Mouse (Mus musculus): ENCODE results near the gene 4930583I09Rik. TPM values are rescaled to one million over a fixed set of nuclear protein-coding genes. Genes with fewer than 3 reads are reported as not detected.

Gene 4930583I09Rik
- polyA plus RNA-seq, 1 experiment from 2014 or later, result not detected

DNA sequence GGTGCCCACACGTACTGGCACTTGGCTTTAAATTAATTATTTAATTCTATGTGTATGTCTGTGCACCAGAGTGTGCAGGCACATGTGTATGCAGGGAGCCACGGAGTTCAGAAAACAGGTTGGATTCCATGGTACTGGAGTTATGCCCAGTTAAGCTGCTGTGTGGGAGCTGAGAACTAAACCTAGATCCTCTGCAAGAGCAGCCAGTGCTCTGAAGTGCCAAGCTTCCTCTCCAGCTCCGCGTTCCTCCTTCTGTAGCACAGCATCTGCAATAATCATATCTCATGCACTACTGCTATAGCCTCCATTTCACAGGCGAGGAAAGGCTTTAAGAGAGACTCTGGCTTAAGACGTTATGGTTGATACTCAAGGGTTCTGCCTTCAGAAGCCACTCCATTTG is 22.3 kb downstream of the 4930583I09Rik start:
- H3K36me3 ChIP-seq (ENCODE audit: control insufficient read depth, insufficient read depth, low read length), result no peaks in the 10 kb centered on the region
- no peak for ATAC-seq (replicated peaks; ENCODE audit: insufficient number of reproducible peaks, low FRiP score, low TSS enrichment)
- no peak overlapping the region for H3K4me3 ChIP-seq (ENCODE audit: low read depth, low read length)
- no peaks in the 10 kb centered on the region for H3K4me1 ChIP-seq (ENCODE audit: control insufficient read depth, insufficient read depth, low read length)
- H3K27ac ChIP-seq (ENCODE audit: low read depth, low read length), result no peak overlapping the region
- no peaks in the 10 kb centered on the region for H3K27me3 ChIP-seq (ENCODE audit: control insufficient read depth, insufficient read depth, low read length)
- WGBS (ENCODE audit: insufficient replicate concordance), result 80% methylated on average over 6 of the region's 6 CpGs
- H3K9ac ChIP-seq (ENCODE audit: low read depth, low read length), result no peak overlapping the region
- no peak overlapping the region for H3K4me2 ChIP-seq
- no peaks in the 10 kb centered on the region for H3K9me3 ChIP-seq (replicated peaks; ENCODE audit: control insufficient read depth, low read length)

DNA sequence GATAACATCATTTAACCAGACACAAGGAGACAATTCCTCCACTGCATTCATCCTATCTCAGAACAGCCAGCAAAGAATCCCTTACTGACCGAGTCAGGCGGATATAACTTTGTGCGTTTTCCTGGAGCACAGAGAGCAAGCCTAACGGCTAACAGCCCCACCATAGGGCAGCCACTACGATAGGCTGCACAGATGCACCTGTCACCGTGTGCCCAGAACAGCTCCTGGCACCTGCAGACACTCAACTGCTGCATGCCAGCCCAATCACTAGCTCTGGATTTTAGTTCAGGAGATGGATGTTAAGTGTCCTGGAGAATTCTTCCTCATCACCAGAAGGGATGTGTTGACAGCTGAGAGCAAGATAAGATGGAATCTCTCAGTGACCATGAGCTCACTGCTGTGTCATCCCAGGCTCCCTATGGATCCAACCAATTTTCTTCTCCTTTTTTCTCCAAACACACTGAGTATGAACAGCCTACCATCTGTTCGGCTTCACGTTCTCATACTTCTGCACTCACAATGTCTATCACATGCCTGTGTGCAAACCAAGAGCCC is 29.8 kb downstream of the 4930583I09Rik start:
- H3K36me3 ChIP-seq (ENCODE audit: control insufficient read depth, insufficient read depth, low read length), result no peaks in the 10 kb centered on the region
- H3K27ac ChIP-seq (ENCODE audit: low read depth, low read length), result no peak overlapping the region
- 44% methylated on average over 8 of the region's 8 CpGs for WGBS (ENCODE audit: insufficient replicate concordance)
- no peak overlapping the region for H3K4me3 ChIP-seq (ENCODE audit: low read depth, low read length)
- H3K4me1 ChIP-seq (ENCODE audit: control insufficient read depth, insufficient read depth, low read length), result no peaks in the 10 kb centered on the region
- H3K9ac ChIP-seq (ENCODE audit: low read depth, low read length), result no peak overlapping the region
- H3K4me2 ChIP-seq, result no peak overlapping the region
- peaks cover 6% of the 10 kb centered on the region; the same call in 1 of the 2 replicates for H3K27me3 ChIP-seq (ENCODE audit: control insufficient read depth, insufficient read depth, low read length)
- H3K9me3 ChIP-seq (replicated peaks; ENCODE audit: control insufficient read depth, low read length), result no peaks in the 10 kb centered on the region
- no peak for ATAC-seq (replicated peaks; ENCODE audit: insufficient number of reproducible peaks, low FRiP score, low TSS enrichment)

DNA sequence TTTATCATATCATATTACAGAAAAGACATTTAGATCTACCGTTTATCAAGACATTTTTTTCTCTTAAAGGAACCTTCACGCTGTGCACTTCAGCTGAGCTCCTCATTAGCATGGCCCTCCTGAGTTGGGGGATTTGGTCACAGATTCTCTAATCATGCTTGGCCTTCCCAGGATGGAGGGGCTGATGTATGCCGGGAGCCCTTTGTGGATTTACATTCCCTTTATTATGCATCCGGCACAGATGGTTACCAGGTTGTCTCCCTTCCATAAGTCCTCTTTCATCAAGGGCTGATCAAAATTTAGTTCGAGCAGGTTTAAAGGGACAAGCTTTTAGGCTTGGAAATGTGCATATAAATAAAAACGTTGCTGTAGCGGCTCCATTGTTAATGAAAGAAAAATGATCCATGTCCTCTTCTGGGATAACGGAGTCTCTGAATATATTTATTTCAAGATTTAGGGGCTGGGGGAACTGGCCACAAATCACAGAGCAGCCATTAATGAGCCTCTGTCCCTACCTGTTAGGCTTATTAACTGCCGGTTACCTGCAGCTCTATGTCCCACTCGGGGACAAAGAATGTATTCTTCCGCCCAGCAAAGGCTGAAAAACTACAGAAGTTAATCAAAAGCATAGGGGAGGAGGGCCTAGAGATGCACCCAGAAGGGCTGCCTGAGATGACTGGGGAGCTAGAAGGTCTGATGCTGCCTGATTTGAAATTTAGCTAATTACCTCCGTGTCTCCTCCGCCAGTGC is 31.3 kb downstream of the 4930583I09Rik start:
- H3K4me3 ChIP-seq (ENCODE audit: low read depth, low read length), result no peak overlapping the region
- no peak overlapping the region for H3K9ac ChIP-seq (ENCODE audit: low read depth, low read length)
- no peak overlapping the region for H3K27ac ChIP-seq (ENCODE audit: low read depth, low read length)
- no peaks in the 10 kb centered on the region for H3K9me3 ChIP-seq (replicated peaks; ENCODE audit: control insufficient read depth, low read length)
- no peak overlapping the region for H3K4me2 ChIP-seq
- H3K4me1 ChIP-seq (ENCODE audit: control insufficient read depth, insufficient read depth, low read length), result no peaks in the 10 kb centered on the region
- H3K27me3 ChIP-seq (ENCODE audit: control insufficient read depth, insufficient read depth, low read length), result peaks cover 6% of the 10 kb centered on the region; the same call in 1 of the 2 replicates
- 75% methylated on average over 13 of the region's 13 CpGs for WGBS (ENCODE audit: insufficient replicate concordance)
- no peak for ATAC-seq (replicated peaks; ENCODE audit: insufficient number of reproducible peaks, low FRiP score, low TSS enrichment)
- H3K36me3 ChIP-seq (ENCODE audit: control insufficient read depth, insufficient read depth, low read length), result no peaks in the 10 kb centered on the region

DNA sequence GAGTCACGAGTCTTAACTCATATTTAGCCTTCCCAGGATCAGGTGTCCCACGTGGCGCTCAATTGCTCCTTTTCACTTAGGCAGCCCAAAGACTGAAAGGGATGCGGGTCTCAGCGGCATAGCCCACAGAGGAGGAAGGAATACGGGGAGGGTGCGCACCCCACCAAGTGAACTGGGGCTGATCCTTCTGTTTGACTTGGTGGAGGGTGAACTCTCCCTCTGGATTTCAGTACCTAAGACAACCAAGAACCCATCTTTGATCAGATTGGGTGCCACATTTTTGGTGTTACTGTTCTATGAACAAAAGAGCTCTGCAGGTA is 33.0 kb downstream of the 4930583I09Rik start:
- ATAC-seq (replicated peaks; ENCODE audit: insufficient number of reproducible peaks, low FRiP score, low TSS enrichment), result no peak

DNA sequence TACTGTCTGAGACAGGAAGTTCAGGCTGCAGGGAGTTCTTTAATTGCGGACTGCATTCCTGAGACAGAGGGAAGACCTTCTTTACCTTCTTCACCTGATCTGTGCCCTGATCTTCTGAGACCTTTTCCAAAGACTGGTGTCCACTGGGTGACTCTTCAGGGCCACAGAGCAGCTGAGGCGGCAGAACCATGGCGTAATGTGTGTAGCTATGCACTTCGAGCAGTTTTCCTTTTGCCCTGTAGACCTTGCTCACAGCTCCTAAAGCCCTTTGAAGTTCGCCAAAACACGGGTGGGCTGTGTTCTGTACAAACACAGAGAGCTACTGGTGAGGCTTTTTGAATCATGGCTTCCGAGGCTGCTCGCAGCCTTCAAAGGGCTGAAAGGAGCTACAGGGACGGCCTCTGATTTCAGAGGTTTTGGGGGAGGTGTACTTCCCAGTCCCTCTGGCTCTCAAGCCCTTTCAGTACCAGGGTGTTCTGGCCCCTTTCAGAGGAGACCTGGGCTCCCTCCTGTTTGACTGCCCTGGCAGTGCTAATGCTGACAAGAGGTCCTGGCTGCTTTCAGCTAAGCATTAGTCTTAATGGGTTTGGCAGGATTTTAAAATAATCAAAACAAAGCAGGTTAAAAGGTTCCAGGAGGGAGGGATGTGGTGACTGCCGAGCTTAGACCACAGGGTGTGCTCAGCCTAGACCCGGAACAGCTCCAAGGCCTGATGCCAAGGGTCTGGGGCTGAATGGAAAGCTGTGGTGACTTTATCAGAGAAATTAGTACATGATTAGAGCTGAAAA is 33.5 kb downstream of the 4930583I09Rik start:
- Histone ChIP-seq H3K9ac (ENCODE audit: low read depth, low read length) (no peak overlapping the region), H3K36me3 (ENCODE audit: control insufficient read depth, insufficient read depth, low read length) (no peaks in the 10 kb centered on the region), H3K4me1 (ENCODE audit: control insufficient read depth, insufficient read depth, low read length) (no peaks in the 10 kb centered on the region), H3K27me3 (ENCODE audit: control insufficient read depth, insufficient read depth, low read length) (peaks cover 3% of the 10 kb centered on the region; the same call in 1 of the 2 replicates), H3K4me3 (ENCODE audit: low read depth, low read length) (no peak overlapping the region), H3K4me2 (no peak overlapping the region), H3K27ac (ENCODE audit: low read depth, low read length) (no peak overlapping the region), H3K9me3 (replicated peaks; ENCODE audit: control insufficient read depth, low read length) (no peaks in the 10 kb centered on the region)
- ATAC-seq (replicated peaks; ENCODE audit: insufficient number of reproducible peaks, low FRiP score, low TSS enrichment), result no peak
- WGBS (ENCODE audit: insufficient replicate concordance), result 40% methylated on average over 11 of the region's 11 CpGs

More for the DNA sequence above, 33.0 kb downstream of the 4930583I09Rik start:
- no peaks in the 10 kb centered on the region for H3K4me1 ChIP-seq (ENCODE audit: control insufficient read depth, insufficient read depth, low read length)
- H3K9ac ChIP-seq (ENCODE audit: low read depth, low read length), result no peak overlapping the region
- H3K4me2 ChIP-seq, result no peak overlapping the region
- no peaks in the 10 kb centered on the region for H3K9me3 ChIP-seq (replicated peaks; ENCODE audit: control insufficient read depth, low read length)
- H3K27ac ChIP-seq (ENCODE audit: low read depth, low read length), result no peak overlapping the region
- 58% methylated on average over 7 of the region's 7 CpGs for WGBS (ENCODE audit: insufficient replicate concordance)
- H3K36me3 ChIP-seq (ENCODE audit: control insufficient read depth, insufficient read depth, low read length), result no peaks in the 10 kb centered on the region
- H3K4me3 ChIP-seq (ENCODE audit: low read depth, low read length), result no peak overlapping the region
- H3K27me3 ChIP-seq (ENCODE audit: control insufficient read depth, insufficient read depth, low read length), result peaks cover 6% of the 10 kb centered on the region; the same call in 1 of the 2 replicates

GRCm38 (mm10) chr17:64792623-64793022 is 43.2 kb downstream of the 4930583I09Rik start:
- no peak for ATAC-seq (replicated peaks; ENCODE audit: insufficient number of reproducible peaks, low FRiP score, low TSS enrichment)
- no peaks in the 10 kb centered on the region for H3K36me3 ChIP-seq (ENCODE audit: control insufficient read depth, insufficient read depth, low read length)
- no peak overlapping the region for H3K4me3 ChIP-seq (ENCODE audit: low read depth, low read length)
- H3K9me3 ChIP-seq (replicated peaks; ENCODE audit: control insufficient read depth, low read length), result no peaks in the 10 kb centered on the region
- H3K27me3 ChIP-seq (ENCODE audit: control insufficient read depth, insufficient read depth, low read length), result no peaks in the 10 kb centered on the region
- H3K27ac ChIP-seq (ENCODE audit: low read depth, low read length), result no peak overlapping the region
- 56% methylated on average over 5 of the region's 5 CpGs for WGBS (ENCODE audit: insufficient replicate concordance)
- no peak overlapping the region for H3K4me2 ChIP-seq
- H3K9ac ChIP-seq (ENCODE audit: low read depth, low read length), result no peak overlapping the region
- peaks cover 5% of the 10 kb centered on the region; the same call in 1 of the 2 replicates for H3K4me1 ChIP-seq (ENCODE audit: control insufficient read depth, insufficient read depth, low read length)

GRCm38 (mm10) chr17:64792076-64792475 is 43.8 kb downstream of the 4930583I09Rik start:
- Histone ChIP-seq H3K27me3 (ENCODE audit: control insufficient read depth, insufficient read depth, low read length) (no peaks in the 10 kb centered on the region), H3K4me3 (ENCODE audit: low read depth, low read length) (no peak overlapping the region), H3K9ac (ENCODE audit: low read depth, low read length) (no peak overlapping the region), H3K4me2 (no peak overlapping the region), H3K27ac (ENCODE audit: low read depth, low read length) (no peak overlapping the region), H3K9me3 (replicated peaks; ENCODE audit: control insufficient read depth, low read length) (no peaks in the 10 kb centered on the region), H3K4me1 (ENCODE audit: control insufficient read depth, insufficient read depth, low read length) (peaks cover 5% of the 10 kb centered on the region; the same call in 1 of the 2 replicates), H3K36me3 (ENCODE audit: control insufficient read depth, insufficient read depth, low read length) (no peaks in the 10 kb centered on the region)
- ATAC-seq (replicated peaks; ENCODE audit: insufficient number of reproducible peaks, low FRiP score, low TSS enrichment), result no peak
- 73% methylated on average over 3 of the region's 3 CpGs for WGBS (ENCODE audit: insufficient replicate concordance)

- peaks cover 5% of the 10 kb centered on the region; the same call in 1 of the 2 replicates for H3K4me1 ChIP-seq (ENCODE audit: control insufficient read depth, insufficient read depth, low read length)
- ATAC-seq (replicated peaks; ENCODE audit: insufficient number of reproducible peaks, low FRiP score, low TSS enrichment), result no peak
Measured at GRCm38 (mm10) chr17:64789175-64789574, 46.7 kb downstream of the 4930583I09Rik start.

More at GRCm38 (mm10) chr17:64789175-64789574, 46.7 kb downstream of the 4930583I09Rik start:
- WGBS (ENCODE audit: insufficient replicate concordance), result 36% methylated on average over 3 of the region's 3 CpGs
- Histone ChIP-seq H3K27ac (ENCODE audit: low read depth, low read length) (no peak overlapping the region), H3K36me3 (ENCODE audit: control insufficient read depth, insufficient read depth, low read length) (no peaks in the 10 kb centered on the region), H3K4me3 (ENCODE audit: low read depth, low read length) (no peak overlapping the region), H3K9me3 (replicated peaks; ENCODE audit: control insufficient read depth, low read length) (no peaks in the 10 kb centered on the region), H3K4me2 (no peak overlapping the region), H3K27me3 (ENCODE audit: control insufficient read depth, insufficient read depth, low read length) (no peaks in the 10 kb centered on the region; the same call in 1 of the 2 replicates), H3K9ac (ENCODE audit: low read depth, low read length) (no peak overlapping the region)
